Mouse (Mus musculus) liver, embryonic 13.5 days (tissue): Measurements from ENCODE around the gene Nyx. TPM values are rescaled to one million over a fixed set of nuclear protein-coding genes. Genes with fewer than 3 reads are reported as not detected.
"Not testable (repeated sequence)": the region's sequence is repeated elsewhere in the genome, so short reads cannot be mapped to it uniquely, and the experiment has no call there.

Source experiments
- ATAC-seq: fragments of 200-750 bp; cut with Nextera tagmentation; 2 replicates; pipeline ENCODE4 v1.8.0; 2017; ENCODE audit warnings: low read depth, mild to moderate bottlenecking, moderate number of reproducible peaks, moderate library complexity
- DNase-seq: peaks from one replicate; pipeline ENCODE4 v3.0.0; 2022
- H3K27ac ChIP-seq: fragments of 300-500 bp; sonication (generic); 2 replicates; pipeline ENCODE4 v1.5.1; 2015; ENCODE audit warnings: moderate library complexity, mild to moderate bottlenecking, inconsistent platforms
- H3K27me3 ChIP-seq: fragments of 300-500 bp; sonication (generic); 2 replicates; pipeline ENCODE4 v1.6.1; 2015; ENCODE audit warnings: mild to moderate bottlenecking, inconsistent platforms
- H3K36me3 ChIP-seq: fragments of 300-500 bp; sonication (generic); 2 replicates; pipeline ENCODE4 v1.6.1; 2015; ENCODE audit warnings: mild to moderate bottlenecking, inconsistent platforms
- H3K4me1 ChIP-seq: fragments of 300-500 bp; sonication (generic); replicated peaks from 2 replicates; pipeline ENCODE4 v1.6.1; 2015; ENCODE audit warnings: inconsistent platforms
- H3K4me2 ChIP-seq: fragments of 300-500 bp; sonication (generic); 2 replicates; pipeline ENCODE4 v1.6.1; 2015; ENCODE audit warnings: inconsistent platforms, mild to moderate bottlenecking, moderate library complexity
- H3K4me3 ChIP-seq: fragments of 300-500 bp; sonication (generic); replicated peaks from 2 replicates; pipeline ENCODE4 v1.5.1; 2015; ENCODE audit warnings: mild to moderate bottlenecking, inconsistent platforms
- H3K9ac ChIP-seq: fragments of 300-500 bp; sonication (generic); 2 replicates; pipeline ENCODE4 v1.6.1; 2015; ENCODE audit warnings: mild to moderate bottlenecking, inconsistent platforms
- H3K9me3 ChIP-seq: fragments of 300-500 bp; sonication (generic); replicated peaks from 2 replicates; pipeline ENCODE4 v1.6.1; 2016; ENCODE audit warnings: inconsistent platforms
- WGBS: fragments of 180-500 bp; shearing (Covaris S2); methylation state at CpG from one replicate; pipeline ENCODE4 v1.1.7; 2015; ENCODE audit not compliant: insufficient replicate concordance; 5-methylcytosine and 5-hydroxymethylcytosine counted together
- polyA plus RNA-seq: library from polyadenylated mRNA; unstranded; fragments of >200 nt; fragmentation: Nextera tagmentation; extraction: Ambion mirVana; gene quantifications from 2 replicates; pipeline ENCODE4 v1.2.1, GENCODE M21; 2015

Gene Nyx
- polyA plus RNA-seq: 0.02 TPM in 1 of 2 replicates, not detected in the other

GRCm38 (mm10) chrX:13465810-13466209 lies at the start of gene Nyx:
TSS of gene Nyx (plus strand) at chrX:13466110.
- H3K27ac ChIP-seq: no peak within 1 kb of the TSS
- H3K36me3 ChIP-seq: no peaks in the 10 kb centered on the region
- no peak for ATAC-seq
- H3K4me1 ChIP-seq: peaks cover 9% of the 10 kb centered on the region
- H3K4me3 ChIP-seq: no peak within 1 kb of the TSS
- H3K9ac ChIP-seq: no peak within 1 kb of the TSS
- no peak within 1 kb of the TSS for H3K4me2 ChIP-seq
- DNase-seq: no peak
- no peaks in the 10 kb centered on the region for H3K9me3 ChIP-seq
- WGBS: 66% methylated on average over 3 of the region's 3 CpGs
- no peaks in the 10 kb centered on the region for H3K27me3 ChIP-seq

- Histone ChIP-seq H3K4me2 (no peak overlapping the region), H3K4me3 (no peak overlapping the region), H3K27ac (no peak overlapping the region), H3K9ac (no peak overlapping the region), H3K36me3 (no peaks in the 10 kb centered on the region), H3K4me1 (no peaks in the 10 kb centered on the region), H3K27me3 (no peaks in the 10 kb centered on the region), H3K9me3 (no peaks in the 10 kb centered on the region)
- no peak for DNase-seq
- ATAC-seq: no peak
- whole genome bisulfite sequencing: 48% methylated on average over 4 of the region's 4 CpGs
Measured at GRCm38 (mm10) chrX:13422047-13422446, 43.9 kb upstream of the Nyx start.

- no peak for DNase-seq
- H3K27me3 ChIP-seq: no peaks in the 10 kb centered on the region
- H3K4me1 ChIP-seq: no peaks in the 10 kb centered on the region
- no peaks in the 10 kb centered on the region for H3K9me3 ChIP-seq
- no peak overlapping the region for H3K4me3 ChIP-seq
- WGBS: 30% methylated on average over 6 of the region's 6 CpGs
- no peak overlapping the region for H3K27ac ChIP-seq
- no peak overlapping the region for H3K9ac ChIP-seq
- no peak for ATAC-seq
- no peak overlapping the region for H3K4me2 ChIP-seq
- H3K36me3 ChIP-seq: no peaks in the 10 kb centered on the region
Measured at GRCm38 (mm10) chrX:13431421-13431820, 34.5 kb upstream of the Nyx start.

DNA sequence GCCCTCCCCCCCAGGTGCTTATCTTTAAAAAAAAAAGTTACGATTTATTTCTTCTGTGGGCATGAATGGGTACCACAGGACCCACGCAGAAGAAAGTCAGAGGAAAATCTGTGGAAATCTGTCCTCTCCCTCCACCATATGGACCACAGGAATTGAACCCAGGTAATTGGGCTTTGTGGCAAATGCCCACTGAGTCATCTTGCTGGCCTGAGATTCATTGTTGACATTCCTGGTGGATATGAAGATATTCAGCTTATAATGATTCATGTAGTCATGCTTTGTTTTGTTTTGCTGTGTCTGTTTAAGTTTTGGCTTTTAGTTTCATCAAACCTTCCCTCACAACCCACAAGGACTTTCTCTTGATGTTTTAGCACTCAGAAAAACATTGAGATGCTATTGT lies 29.9 kb upstream of the Nyx start:
- not testable (repeated sequence) for H3K27me3 ChIP-seq, H3K9me3 ChIP-seq, H3K27ac ChIP-seq, DNase-seq, H3K4me3 ChIP-seq, ATAC-seq, H3K4me2 ChIP-seq, H3K36me3 ChIP-seq, H3K4me1 ChIP-seq, H3K9ac ChIP-seq
- 67% methylated on average over 2 of the region's 2 CpGs for WGBS

GRCm38 (mm10) chrX:13456544-13456943 lies 9.4 kb upstream of the Nyx start:
- not testable (repeated sequence) for ATAC-seq, H3K27ac ChIP-seq, H3K27me3 ChIP-seq, H3K4me3 ChIP-seq, H3K4me2 ChIP-seq, DNase-seq, H3K9ac ChIP-seq, H3K4me1 ChIP-seq, H3K9me3 ChIP-seq, H3K36me3 ChIP-seq
- 74% methylated on average over 9 of the region's 9 CpGs for WGBS

DNA sequence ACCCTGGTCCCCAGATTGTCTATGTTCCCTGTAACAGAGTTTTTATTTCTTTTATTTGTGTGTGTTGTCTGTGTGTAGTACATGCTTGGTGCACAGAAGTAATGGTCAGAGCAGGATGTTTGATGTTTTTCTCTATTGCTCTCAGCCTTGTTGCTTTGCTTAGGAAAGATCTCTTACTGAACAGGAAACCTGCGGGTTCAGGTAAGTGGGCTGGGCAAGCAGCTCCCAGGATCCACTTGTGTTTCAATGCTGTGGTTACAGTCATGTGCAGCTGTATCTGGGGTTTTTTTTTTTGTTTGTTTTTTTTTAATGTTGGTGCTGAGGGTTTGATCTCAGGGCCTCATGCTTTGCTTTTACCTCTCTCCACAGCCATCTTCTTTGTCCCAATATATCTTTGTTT lies 7.1 kb upstream of the Nyx start:
- Histone ChIP-seq H3K4me3 (no peak overlapping the region), H3K4me2 (no peak overlapping the region), H3K9ac (no peak overlapping the region), H3K4me1 (peaks cover 10% of the 10 kb centered on the region), H3K9me3 (no peaks in the 10 kb centered on the region), H3K27me3 (no peaks in the 10 kb centered on the region), H3K36me3 (no peaks in the 10 kb centered on the region), H3K27ac (no peak overlapping the region)
- DNase-seq (no peak), ATAC-seq (no peak)
- 61% methylated on average over 1 of the region's 1 CpGs for WGBS

- peak overlapping the region; percentile 58 for H3K9ac ChIP-seq
Measured at GRCm38 (mm10) chrX:13461266-13462261, 4.3 kb upstream of the Nyx start.

GRCm38 (mm10) chrX:13462982-13463517 lies 2.9 kb upstream of the Nyx start:
- WGBS: 68% methylated on average over 2 of the region's 2 CpGs

More at GRCm38 (mm10) chrX:13461266-13462261, 4.3 kb upstream of the Nyx start:
- Histone ChIP-seq H3K27me3 (no peaks in the 10 kb centered on the region), H3K4me2 (peak overlapping the region; percentile 66), H3K9me3 (no peaks in the 10 kb centered on the region), H3K4me3 (peak overlapping the region; percentile 49), H3K4me1 (peaks cover 10% of the 10 kb centered on the region), H3K36me3 (no peaks in the 10 kb centered on the region), H3K27ac (peak overlapping the region; percentile 23)
- peak; percentile 82 for DNase-seq
- 7% methylated on average over 46 of the region's 46 CpGs for whole genome bisulfite sequencing
- peak; percentile 96 for ATAC-seq

DNA sequence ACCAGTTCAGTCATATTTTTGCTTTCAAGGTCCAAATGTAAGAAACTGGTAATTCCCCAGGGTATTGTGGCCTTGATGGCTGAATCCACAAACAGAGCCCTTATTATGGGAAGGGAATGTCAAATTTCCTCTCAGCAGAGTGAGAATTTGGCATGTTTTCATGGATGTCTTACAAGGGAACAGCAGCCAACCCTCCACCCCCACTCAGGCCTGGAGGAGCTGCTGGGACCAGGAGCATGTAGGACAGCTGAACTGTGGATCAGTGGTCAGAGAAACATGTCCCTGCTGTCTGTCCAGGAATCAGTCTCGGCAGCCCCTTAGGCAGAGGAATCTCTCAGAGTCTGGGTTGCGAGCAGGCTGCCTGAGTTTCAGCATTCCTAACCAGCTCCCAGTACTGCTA lies 771 bp downstream of the Nyx start:
- no peaks in the 10 kb centered on the region for H3K9me3 ChIP-seq
- no peaks in the 10 kb centered on the region for H3K27me3 ChIP-seq
- no peak overlapping the region for H3K27ac ChIP-seq
- H3K4me1 ChIP-seq: peaks cover 3% of the 10 kb centered on the region; the same call in 1 of the 2 replicates
- ATAC-seq (no peak), DNase-seq (no peak)
- H3K4me2 ChIP-seq: no peak overlapping the region
- no peaks in the 10 kb centered on the region for H3K36me3 ChIP-seq
- 70% methylated on average over 2 of the region's 2 CpGs for WGBS
- H3K4me3 ChIP-seq: no peak overlapping the region
- no peak overlapping the region for H3K9ac ChIP-seq

More at GRCm38 (mm10) chrX:13462982-13463517, 2.9 kb upstream of the Nyx start:
- Histone ChIP-seq H3K4me3 (no peak overlapping the region), H3K9ac (no peak overlapping the region), H3K27me3 (no peaks in the 10 kb centered on the region), H3K27ac (no peak overlapping the region), H3K36me3 (no peaks in the 10 kb centered on the region), H3K9me3 (no peaks in the 10 kb centered on the region), H3K4me1 (peaks cover 10% of the 10 kb centered on the region), H3K4me2 (no peak overlapping the region)
- no peak for DNase-seq
- ATAC-seq: no peak

- Histone ChIP-seq H3K36me3 (no peaks in the 10 kb centered on the region), H3K4me3 (no peak overlapping the region), H3K27ac (no peak overlapping the region), H3K4me2 (no peak overlapping the region), H3K9ac (no peak overlapping the region), H3K27me3 (no peaks in the 10 kb centered on the region), H3K4me1 (no peaks in the 10 kb centered on the region; the same call in 1 of the 2 replicates), H3K9me3 (no peaks in the 10 kb centered on the region)
- DNase-seq: no peak
- WGBS: 75% methylated on average over 6 of the region's 6 CpGs
- ATAC-seq: no peak
Measured at GRCm38 (mm10) chrX:13467121-13467571, 1.2 kb downstream of the Nyx start.

DNA sequence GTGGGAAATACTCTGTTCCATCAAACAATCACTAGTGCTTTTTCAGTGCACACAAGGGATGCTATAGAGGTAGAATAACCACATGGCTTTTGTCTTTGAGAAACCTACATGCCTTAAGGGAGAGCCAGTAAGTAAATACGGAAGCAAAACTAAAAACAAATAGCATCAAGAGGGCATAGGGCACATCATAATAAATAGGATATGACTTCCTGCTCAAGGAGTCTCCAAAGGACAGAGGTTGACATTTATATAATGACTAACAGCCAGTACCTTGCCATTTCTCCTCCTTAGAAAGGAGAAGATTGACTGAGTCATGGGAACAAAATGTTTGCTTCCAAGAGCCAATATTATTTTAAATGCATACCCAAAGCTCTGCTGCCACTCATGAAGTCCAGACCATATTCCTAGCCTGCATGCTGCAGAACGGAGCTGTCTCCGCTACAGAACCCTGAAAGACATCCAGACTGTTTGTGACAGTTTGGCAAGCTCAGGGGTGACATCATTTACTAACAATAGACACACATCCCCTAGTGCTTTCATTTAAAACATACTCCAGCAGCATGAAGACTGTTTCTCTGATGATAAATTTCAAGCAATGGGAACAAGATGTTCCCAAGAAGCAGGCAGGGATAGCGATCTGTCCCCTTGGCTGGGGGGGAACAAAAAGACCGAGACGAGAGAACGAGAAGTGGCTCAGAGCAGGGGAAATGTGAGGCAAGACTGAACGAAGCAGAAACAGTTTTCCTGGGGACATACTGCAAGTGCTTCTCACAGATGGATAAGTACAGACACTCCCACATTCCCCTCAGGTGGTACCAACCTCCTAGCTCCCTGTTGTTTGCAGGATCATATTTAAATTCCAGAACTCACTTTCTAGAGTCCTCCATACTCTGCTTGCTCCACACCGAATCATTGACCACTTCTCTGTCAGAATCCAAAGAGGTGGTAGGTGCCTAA lies 3.5 kb downstream of the Nyx start:
- H3K27me3 ChIP-seq: no peaks in the 10 kb centered on the region
- H3K4me3 ChIP-seq: no peak overlapping the region
- H3K27ac ChIP-seq: no peak overlapping the region
- no peaks in the 10 kb centered on the region for H3K4me1 ChIP-seq
- no peak overlapping the region for H3K9ac ChIP-seq
- DNase-seq (no peak), ATAC-seq (no peak)
- 54% methylated on average over 9 of the region's 9 CpGs for WGBS
- no peak overlapping the region for H3K4me2 ChIP-seq
- H3K9me3 ChIP-seq: no peaks in the 10 kb centered on the region
- no peaks in the 10 kb centered on the region for H3K36me3 ChIP-seq
